Mouse (Mus musculus): ENCODE measurements at regions not wholly inside any gene's neighbourhood (a gene's known extent, or its start where the extent isn't known, plus 50 kb on each side); places are given as distances from the start of the nearest gene placed in this dataset.

- TF ChIP-seq CTCF (IDR thresholded peaks at IDR 0.05; ENCODE audit: low read depth, low read length) (no peak), POLR2A (IDR thresholded peaks at IDR 0.05; ENCODE audit: borderline replicate concordance, low read depth, low read length) (no peak)
Measured at GRCm38 (mm10) chr2:78023416-78023815, 77.2 kb upstream of the Cwc22 start.

Measured in bone marrow macrophage, adult 2 months (primary cell).